Mouse (Mus musculus) kidney, embryonic 16.5 days (tissue): ENCODE measurements around the gene Pcca. TPM values are rescaled to one million over a fixed set of nuclear protein-coding genes. Genes with fewer than 3 reads are reported as not detected.

Experiments used
- ATAC-seq: fragments of 200-750 bp; cut with Nextera tagmentation; 2 replicates; pipeline ENCODE4 v1.8.0; 2017; ENCODE audit warnings: moderate TSS enrichment; ENCODE audit not compliant: low FRiP score, low TSS enrichment
- H3K27ac ChIP-seq: fragments of 300-500 bp; sonication (generic); 2 replicates; pipeline ENCODE4 v1.5.1; 2014; ENCODE audit warnings: low read length
- H3K27me3 ChIP-seq: fragments of 300-500 bp; sonication (generic); 2 replicates; pipeline ENCODE4 v1.6.1; 2014; ENCODE audit warnings: low read length, control low read depth, mixed read lengths; ENCODE audit not compliant: insufficient read depth
- H3K36me3 ChIP-seq: fragments of 300-500 bp; sonication (generic); 2 replicates; pipeline ENCODE4 v1.6.1; 2014; ENCODE audit warnings: low read length, control low read depth, mixed read lengths; ENCODE audit not compliant: insufficient read depth
- H3K4me1 ChIP-seq: fragments of 300-500 bp; sonication (generic); 2 replicates; pipeline ENCODE4 v1.6.1; 2014; ENCODE audit warnings: low read length, control low read depth, mixed read lengths; ENCODE audit not compliant: insufficient read depth
- H3K4me2 ChIP-seq: fragments of 300-500 bp; sonication (generic); replicated peaks from 2 replicates; pipeline ENCODE4 v1.6.1; 2014; ENCODE audit warnings: low read depth, low read length
- H3K4me3 ChIP-seq: fragments of 300-500 bp; sonication (generic); 2 replicates; pipeline ENCODE4 v1.5.1; 2014; ENCODE audit warnings: mild to moderate bottlenecking, low read length
- H3K9ac ChIP-seq: fragments of 300-500 bp; sonication (generic); replicated peaks from 2 replicates; pipeline ENCODE4 v1.6.1; 2014; ENCODE audit warnings: low read length
- H3K9me3 ChIP-seq: fragments of 300-500 bp; sonication (generic); 2 replicates; pipeline ENCODE4 v1.6.1; 2016; ENCODE audit warnings: low read length, control low read depth
- WGBS: fragments of 180-500 bp; shearing (Covaris S2); extraction: QIAGEN DNeasy Blood & Tissue Kit; methylation state at CpG from one replicate; pipeline ENCODE4 v1.1.7; 2014; 5-methylcytosine and 5-hydroxymethylcytosine counted together
- polyA plus RNA-seq: library from polyadenylated mRNA; unstranded; fragments of >200 nt; fragmentation: Nextera tagmentation; extraction: Ambion mirVana; gene quantifications from 2 replicates; pipeline ENCODE4 v1.2.1, GENCODE M21; 2015

The Pcca gene
- polyA plus RNA-seq, 1 experiment from 2014 or later, result 30.7 TPM

GRCm38 (mm10) chr14:122788199-122788598 lies 254.1 kb downstream of the Pcca start:
- WGBS, result 69% methylated on average over 2 of the region's 2 CpGs
- Histone ChIP-seq H3K27me3 (no peaks in the 10 kb centered on the region), H3K27ac (no peak overlapping the region), H3K4me2 (no peak overlapping the region), H3K36me3 (no peaks in the 10 kb centered on the region), H3K9me3 (no peaks in the 10 kb centered on the region), H3K4me3 (no peak overlapping the region), H3K4me1 (no peaks in the 10 kb centered on the region), H3K9ac (no peak overlapping the region)
- ATAC-seq, result no peak

GRCm38 (mm10) chr14:122790111-122790510 lies 256.0 kb downstream of the Pcca start:
- Histone ChIP-seq H3K9me3 (no peaks in the 10 kb centered on the region), H3K27ac (no peak overlapping the region), H3K4me2 (no peak overlapping the region), H3K9ac (no peak overlapping the region), H3K4me1 (no peaks in the 10 kb centered on the region), H3K36me3 (no peaks in the 10 kb centered on the region), H3K27me3 (no peaks in the 10 kb centered on the region), H3K4me3 (no peak overlapping the region)
- WGBS, result 59% methylated on average over 7 of the region's 7 CpGs
- no peak for ATAC-seq

GRCm38 (mm10) chr14:122793368-122793767 lies 259.2 kb downstream of the Pcca start:
- no peak overlapping the region for H3K9ac ChIP-seq
- H3K4me3 ChIP-seq, result no peak overlapping the region
- no peak overlapping the region for H3K27ac ChIP-seq
- no peaks in the 10 kb centered on the region for H3K4me1 ChIP-seq
- no peaks in the 10 kb centered on the region for H3K27me3 ChIP-seq
- H3K9me3 ChIP-seq, result no peaks in the 10 kb centered on the region
- no peak overlapping the region for H3K4me2 ChIP-seq
- H3K36me3 ChIP-seq, result no peaks in the 10 kb centered on the region
- no peak for ATAC-seq
- 76% methylated on average over 4 of the region's 4 CpGs for WGBS

GRCm38 (mm10) chr14:122800296-122800695 lies 266.2 kb downstream of the Pcca start:
- Histone ChIP-seq H3K9ac (no peak overlapping the region), H3K27me3 (no peaks in the 10 kb centered on the region), H3K4me3 (no peak overlapping the region), H3K4me2 (no peak overlapping the region), H3K4me1 (no peaks in the 10 kb centered on the region), H3K27ac (no peak overlapping the region), H3K36me3 (no peaks in the 10 kb centered on the region), H3K9me3 (no peaks in the 10 kb centered on the region)
- no peak for ATAC-seq
- 86% methylated on average over 4 of the region's 4 CpGs for WGBS

- Histone ChIP-seq H3K4me2 (no peak overlapping the region), H3K4me3 (no peak overlapping the region), H3K27me3 (no peaks in the 10 kb centered on the region), H3K27ac (no peak overlapping the region), H3K36me3 (no peaks in the 10 kb centered on the region), H3K9me3 (no peaks in the 10 kb centered on the region), H3K4me1 (no peaks in the 10 kb centered on the region), H3K9ac (no peak overlapping the region)
- WGBS, result 86% methylated on average over 3 of the region's 3 CpGs
- ATAC-seq, result no peak
Observed at GRCm38 (mm10) chr14:122821002-122821401, 286.9 kb downstream of the Pcca start.

DNA sequence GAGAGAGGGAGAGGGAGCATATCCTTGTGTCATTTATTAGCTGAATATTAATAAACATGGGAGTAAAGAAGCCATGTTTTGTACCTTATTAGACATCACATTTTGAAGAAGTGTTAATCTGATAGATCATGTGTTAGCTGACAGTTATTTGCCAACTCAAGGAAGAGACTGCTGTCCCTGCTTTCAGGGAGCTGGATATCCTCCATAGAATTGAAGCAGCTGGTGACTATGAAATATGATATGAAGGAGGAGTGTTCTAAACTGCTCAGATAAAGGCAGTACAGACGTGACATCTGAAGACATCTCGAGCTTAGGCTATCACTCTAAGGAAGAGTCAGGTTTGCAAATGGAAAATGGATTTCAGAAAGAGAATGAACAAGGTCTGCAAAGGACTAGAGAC lies 289.7 kb downstream of the Pcca start:
- Histone ChIP-seq H3K36me3 (no peaks in the 10 kb centered on the region), H3K4me2 (no peak overlapping the region), H3K4me1 (no peaks in the 10 kb centered on the region), H3K27ac (no peak overlapping the region), H3K27me3 (no peaks in the 10 kb centered on the region), H3K9ac (no peak overlapping the region), H3K9me3 (no peaks in the 10 kb centered on the region), H3K4me3 (no peak overlapping the region)
- ATAC-seq, result no peak
- WGBS, result 42% methylated on average over 2 of the region's 2 CpGs

- no peak for ATAC-seq
- no peak overlapping the region for H3K4me2 ChIP-seq
- no peak overlapping the region for H3K9ac ChIP-seq
- H3K4me3 ChIP-seq, result no peak overlapping the region
- H3K4me1 ChIP-seq, result no peaks in the 10 kb centered on the region
- no peaks in the 10 kb centered on the region for H3K36me3 ChIP-seq
- H3K9me3 ChIP-seq, result no peaks in the 10 kb centered on the region
- H3K27ac ChIP-seq, result no peak overlapping the region
- 77% methylated on average over 2 of the region's 2 CpGs for WGBS
- no peaks in the 10 kb centered on the region for H3K27me3 ChIP-seq
Observed at GRCm38 (mm10) chr14:122825464-122825863, 291.3 kb downstream of the Pcca start.

DNA sequence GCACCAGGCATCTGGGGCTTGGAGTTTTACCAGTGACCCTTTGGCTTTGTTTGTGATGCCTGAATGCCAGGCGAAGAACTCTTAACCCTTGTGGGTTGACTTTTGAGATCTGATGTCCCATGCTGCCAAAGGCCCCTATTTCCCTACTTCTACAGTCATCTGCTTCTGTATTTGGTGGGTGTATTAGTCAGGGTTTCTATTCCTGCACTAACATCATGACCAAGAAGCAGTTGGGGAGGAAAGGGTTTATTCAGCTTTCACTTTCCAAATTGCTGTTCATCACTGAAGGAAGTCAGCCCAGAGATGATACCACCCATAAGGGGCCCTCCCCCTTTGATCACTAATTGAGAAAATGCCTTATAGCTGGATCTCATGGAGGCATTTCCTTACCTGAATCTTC lies 296.3 kb downstream of the Pcca start:
- Histone ChIP-seq H3K36me3 (no peaks in the 10 kb centered on the region), H3K27ac (no peak overlapping the region), H3K9ac (no peak overlapping the region), H3K4me1 (no peaks in the 10 kb centered on the region), H3K4me3 (no peak overlapping the region), H3K9me3 (no peaks in the 10 kb centered on the region), H3K4me2 (no peak overlapping the region), H3K27me3 (no peaks in the 10 kb centered on the region)
- WGBS, result 89% methylated on average over 1 of the region's 1 CpGs
- ATAC-seq, result no peak

- Histone ChIP-seq H3K27me3 (no peaks in the 10 kb centered on the region), H3K9me3 (no peaks in the 10 kb centered on the region), H3K4me3 (no peak overlapping the region), H3K9ac (no peak overlapping the region), H3K4me2 (no peak overlapping the region), H3K4me1 (no peaks in the 10 kb centered on the region), H3K36me3 (no peaks in the 10 kb centered on the region), H3K27ac (no peak overlapping the region)
- 87% methylated on average over 3 of the region's 3 CpGs for WGBS
- no peak for ATAC-seq
Observed at GRCm38 (mm10) chr14:122833666-122834065, 299.5 kb downstream of the Pcca start.

- 82% methylated on average over 1 of the region's 1 CpGs for WGBS
- Histone ChIP-seq H3K4me2 (no peak overlapping the region), H3K4me1 (no peaks in the 10 kb centered on the region), H3K9me3 (no peaks in the 10 kb centered on the region), H3K36me3 (no peaks in the 10 kb centered on the region), H3K4me3 (no peak overlapping the region), H3K27me3 (no peaks in the 10 kb centered on the region), H3K9ac (no peak overlapping the region), H3K27ac (no peak overlapping the region)
- ATAC-seq, result no peak
Observed at GRCm38 (mm10) chr14:122834753-122835152, 300.6 kb downstream of the Pcca start.
